Mouse (Mus musculus) G1E (cell line): ENCODE results near the gene Klhl29.

ENCODE experiments used
- CTCF ChIP-seq: IDR thresholded peaks from 2 replicates; pipeline ENCODE4 v1.5.1; 2012; ENCODE audit warnings: low read depth, low read length, inconsistent platforms, mixed read lengths
- GATA1 ChIP-seq: IDR thresholded peaks from 2 replicates; pipeline ENCODE4 v1.6.1; 2012; ENCODE audit warnings: borderline replicate concordance, low read length, inconsistent platforms, mixed read lengths
- GATA2 ChIP-seq: IDR thresholded peaks from 2 replicates; pipeline ENCODE4 v1.6.1; 2012; ENCODE audit warnings: low read depth, low read length, inconsistent platforms, borderline replicate concordance
- POLR2AphosphoS5 ChIP-seq: IDR thresholded peaks from 2 replicates; pipeline ENCODE4 v1.6.1; 2012; ENCODE audit warnings: low read depth, low read length, inconsistent platforms; ENCODE audit not compliant: insufficient replicate concordance
- TAL1 ChIP-seq: conservative IDR thresholded peaks from 2 replicates; pipeline ENCODE4 v1.6.1; 2012; ENCODE audit warnings: low read depth, low read length, inconsistent platforms, mixed read lengths

GRCm38 (mm10) chr12:5245207-5245597 lies 130.3 kb downstream of the Klhl29 start:
- TF ChIP-seq CTCF (no peak), GATA1 (no peak), TAL1 (no peak), POLR2AphosphoS5 (no peak), GATA2 (no peak)
